Mouse (Mus musculus) kidney, postnatal 4 days (tissue): ENCODE measurements at regions not wholly inside any gene's neighbourhood (a gene's known extent, or its start where the extent isn't known, plus 50 kb on each side); places are given as distances from the start of the nearest gene placed in this dataset.

Experiments
- DNase-seq, 2 experiments: peaks; one replicate each; pipeline ENCODE4 v3.0.0; 2021; ENCODE audit warnings: mixed read lengths in 2 of 2

DNA sequence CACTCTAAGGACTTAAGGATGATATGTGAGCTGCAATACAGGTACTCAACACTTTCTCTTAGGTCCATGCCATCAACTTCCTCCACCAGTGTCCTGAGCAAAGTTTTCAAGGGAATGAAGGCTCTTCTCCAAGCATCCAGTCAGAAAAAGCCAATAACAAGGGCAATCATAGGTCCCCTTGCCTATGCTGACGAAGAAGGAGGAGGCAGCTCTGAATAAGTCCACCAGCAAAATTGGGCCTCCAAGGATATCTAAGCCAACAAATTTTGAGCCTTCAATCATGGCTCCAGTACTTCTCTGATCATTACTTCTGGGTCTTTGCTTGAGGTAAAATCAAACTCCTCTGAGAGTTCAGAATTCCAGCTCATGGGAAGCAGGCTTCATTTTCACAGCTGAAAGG is 293.1 kb downstream of the Snurf start:
- DNase-seq, result peak; percentile 1 to 2
